Mouse (Mus musculus) MEL (cell line): ENCODE data around the gene Mosmo. TPM values are rescaled to one million over a fixed set of nuclear protein-coding genes. Genes with fewer than 3 reads are reported as not detected.
A peak's percentile ranks its signal among the peaks of the same experiment; 100 is the strongest.

Experiments
- DNase-seq: peaks from one replicate; pipeline ENCODE4 v3.0.0; 2011; ENCODE audit warnings: low read depth, low spot score
- H3K27ac ChIP-seq: 2 replicates; pipeline ENCODE4 v1.5.1; 2012; ENCODE audit warnings: low read depth, mild to moderate bottlenecking, control low read depth, low read length, moderate library complexity; ENCODE audit not compliant: control insufficient read depth
- H3K27me3 ChIP-seq, 2 experiments: fragments of 150-350 bp in 1 of 2; sonication (generic) in 1 of 2; 2 replicates each; pipeline ENCODE4 v1.6.1; 2012; ENCODE audit warnings: low read length in 2 of 2, mild to moderate bottlenecking in 2 of 2, improper control_type of control experiment in 1 of 2, moderate library complexity in 1 of 2; ENCODE audit not compliant: insufficient read depth in 2 of 2, control insufficient read depth in 1 of 2
- H3K36me3 ChIP-seq, 2 experiments: 2 replicates each; pipeline ENCODE4 v1.6.1; 2012 to 2014; ENCODE audit warnings: low read length in 2 of 2, improper control_type of control experiment in 1 of 2, inconsistent platforms in 1 of 2, mild to moderate bottlenecking in 1 of 2; ENCODE audit not compliant: insufficient read depth in 2 of 2, control insufficient read depth in 1 of 2
- H3K4me1 ChIP-seq, 2 experiments: fragments of 150-350 bp in 1 of 2; sonication (generic) in 1 of 2; 2 replicates each; pipeline ENCODE4 v1.6.1; 2012; ENCODE audit warnings: low read length in 2 of 2, improper control_type of control experiment in 1 of 2, mild to moderate bottlenecking in 1 of 2; ENCODE audit not compliant: insufficient read depth in 2 of 2, control insufficient read depth in 1 of 2
- H3K4me3 ChIP-seq, 2 experiments: fragments of 150-350 bp in 1 of 2; sonication (generic) in 1 of 2; 2 replicates each; pipeline ENCODE4 v1.5.1; 2012; ENCODE audit warnings: low read depth in 2 of 2, low read length in 2 of 2, mild to moderate bottlenecking in 2 of 2, moderate library complexity in 2 of 2, control low read depth in 1 of 2, improper control_type of control experiment in 1 of 2; ENCODE audit not compliant: control insufficient read depth in 1 of 2, insufficient read depth in 1 of 2
- H3K79me2 ChIP-seq: 2 replicates; pipeline ENCODE4 v1.6.1; 2012; ENCODE audit warnings: mild to moderate bottlenecking, low read length, moderate library complexity; ENCODE audit not compliant: control insufficient read depth, poor library complexity, insufficient read depth
- H3K9ac ChIP-seq: 2 replicates; pipeline ENCODE4 v1.6.1; 2012; ENCODE audit warnings: low read depth, mild to moderate bottlenecking, control low read depth, low read length, moderate library complexity; ENCODE audit not compliant: control insufficient read depth, poor library complexity, severe bottlenecking
- H3K9me3 ChIP-seq: fragments of 150-350 bp; sonication (generic); replicated peaks from 2 replicates; pipeline ENCODE4 v1.6.1; 2012; ENCODE audit warnings: mild to moderate bottlenecking, low read length, improper control_type of control experiment, moderate library complexity; ENCODE audit not compliant: insufficient read depth
- CTCF ChIP-seq, 3 experiments: IDR thresholded peaks in 2 of 3; conservative IDR thresholded peaks in 1 of 3; 2 replicates each; pipeline ENCODE4 v1.5.1; 2011 to 2012; ENCODE audit warnings: low read length in 3 of 3, low read depth in 2 of 3, mild to moderate bottlenecking in 2 of 3, improper control_type of control experiment in 1 of 3, inconsistent platforms in 1 of 3, mixed read lengths in 1 of 3, moderate library complexity in 1 of 3; ENCODE audit not compliant: control insufficient read depth in 1 of 3, insufficient read depth in 1 of 3, poor library complexity in 1 of 3, severe bottlenecking in 1 of 3
- ETS1 ChIP-seq: IDR thresholded peaks from 2 replicates; pipeline ENCODE4 v1.6.1; 2012; ENCODE audit warnings: low read depth, mild to moderate bottlenecking, inconsistent platforms, low read length, improper control_type of control experiment, moderate library complexity
- HCFC1 ChIP-seq: IDR thresholded peaks from 2 replicates; pipeline ENCODE4 v1.6.1; 2012; ENCODE audit warnings: low read depth, mild to moderate bottlenecking, inconsistent platforms, low read length, improper control_type of control experiment, moderate library complexity
- JUND ChIP-seq: IDR thresholded peaks from 2 replicates; pipeline ENCODE4 v1.6.1; 2011; ENCODE audit warnings: low read depth, mild to moderate bottlenecking, improper control_type of control experiment, low read length
- MAX ChIP-seq: IDR thresholded peaks from 2 replicates; pipeline ENCODE4 v1.6.1; 2011; ENCODE audit warnings: low read length, improper control_type of control experiment
- MXI1 ChIP-seq: IDR thresholded peaks from 2 replicates; pipeline ENCODE4 v1.6.1; 2011; ENCODE audit warnings: mild to moderate bottlenecking, low read depth, low read length, improper control_type of control experiment
- MYC ChIP-seq: IDR thresholded peaks from 2 replicates; pipeline ENCODE4 v1.6.1; 2011; ENCODE audit warnings: low read depth, mild to moderate bottlenecking, low read length, improper control_type of control experiment, moderate library complexity
- POLR2A ChIP-seq, 2 experiments: IDR thresholded peaks; 2 replicates each; pipeline ENCODE4 v1.6.1; 2011 to 2012; ENCODE audit warnings: low read length in 2 of 2, mild to moderate bottlenecking in 2 of 2, control low read depth in 1 of 2, improper control_type of control experiment in 1 of 2, low read depth in 1 of 2, moderate library complexity in 1 of 2; ENCODE audit not compliant: control insufficient read depth in 1 of 2, insufficient read depth in 1 of 2, poor library complexity in 1 of 2
- POLR2AphosphoS2 ChIP-seq: IDR thresholded peaks from 2 replicates; pipeline ENCODE4 v1.6.1; 2011; ENCODE audit warnings: low read length, improper control_type of control experiment
- POLR2AphosphoS5 ChIP-seq: IDR thresholded peaks from 2 replicates; pipeline ENCODE4 v1.6.1; 2012; ENCODE audit warnings: low read depth, borderline replicate concordance, mild to moderate bottlenecking, inconsistent platforms, low read length, moderate library complexity, mixed read lengths
- RAD21 ChIP-seq: IDR thresholded peaks from 2 replicates; pipeline ENCODE4 v1.6.1; 2011; ENCODE audit warnings: mild to moderate bottlenecking, low read depth, low read length, improper control_type of control experiment
- RCOR1 ChIP-seq: IDR thresholded peaks from 2 replicates; pipeline ENCODE4 v1.6.1; 2012; ENCODE audit warnings: low read depth, mild to moderate bottlenecking, inconsistent platforms, low read length, improper control_type of control experiment
- SIN3A ChIP-seq: IDR thresholded peaks from 2 replicates; pipeline ENCODE4 v1.6.1; 2012; ENCODE audit warnings: low read length, improper control_type of control experiment, inconsistent platforms
- SMC3 ChIP-seq: IDR thresholded peaks from 2 replicates; pipeline ENCODE4 v1.6.1; 2011; ENCODE audit warnings: low read depth, low read length, improper control_type of control experiment
- TCF12 ChIP-seq: IDR thresholded peaks from 2 replicates; pipeline ENCODE4 v1.6.1; 2014; ENCODE audit warnings: low read depth, mild to moderate bottlenecking, inconsistent platforms, low read length, improper control_type of control experiment, moderate library complexity
- UBTF ChIP-seq: IDR thresholded peaks from 2 replicates; pipeline ENCODE4 v1.6.1; 2012; ENCODE audit warnings: low read depth, mild to moderate bottlenecking, inconsistent platforms, low read length, improper control_type of control experiment, moderate library complexity, borderline replicate concordance; ENCODE audit not compliant: insufficient read depth
- ZKSCAN1 ChIP-seq: IDR thresholded peaks from 2 replicates; pipeline ENCODE4 v1.6.1; 2012; ENCODE audit warnings: low read depth, mild to moderate bottlenecking, inconsistent platforms, low read length, improper control_type of control experiment, moderate library complexity
- polyA plus RNA-seq, 2 experiments: library from polyadenylated mRNA; stranded (reverse) in 1 of 2; unstranded in 1 of 2; fragments of >175 nt in 1 of 2; fragments of >200 nt in 1 of 2; gene quantifications; 2 replicates each; pipeline versions ENCODE4 v1.2.1 to v1.2.4; 2012; ENCODE audit warnings: low replicate concordance in 2 of 2, low read depth in 1 of 2; ENCODE audit not compliant: insufficient read length in 2 of 2, insufficient read depth in 1 of 2, missing spikeins in 1 of 2
- total RNA-seq: library from RNA; depleted of rRNA; stranded (reverse); fragments of 300-350 nt; gene quantifications from 2 replicates; pipeline ENCODE4 v1.2.3, GENCODE M21; 2012

Mosmo gene
- total and polyA plus RNA-seq, 3 experiments = 20.0 to 30.0 (median 23.5) TPM

GRCm38 (mm10) chr7:120690634-120691033 lies 13.2 kb downstream of the Mosmo start:
- peak; percentile 68 for DNase-seq
- H3K36me3 ChIP-seq = peaks cover 2 to 7% of the 10 kb centered on the region in 2 experiments

GRCm38 (mm10) chr7:120693831-120694375 lies 16.5 kb downstream of the Mosmo start:
- Histone ChIP-seq H3K27ac (no peak overlapping the region), H3K36me3 (peaks cover 4 to 15% of the 10 kb centered on the region in 2 experiments)
- TF ChIP-seq SIN3A (no peak), UBTF (no peak), TCF12 (no peak), POLR2AphosphoS2 (no peak), MAX (no peak), MXI1 (no peak), ETS1 (no peak), RCOR1 (no peak), ZKSCAN1 (no peak), POLR2AphosphoS5 (no peak), JUND (no peak), POLR2A (IDR thresholded peaks at IDR 0.05; ENCODE audit: control insufficient read depth in 1 of 2, insufficient read depth in 1 of 2, low read depth in 1 of 2, low read length in 2 of 2, poor library complexity in 1 of 2) (no peak), MYC (no peak), HCFC1 (no peak)
- TF ChIP-seq, all 39 proteins: peak for 0
- Histone ChIP-seq H3K9ac (no peak overlapping the region), H3K27me3 (no peaks in the 10 kb centered on the region), H3K9me3 (no peaks in the 10 kb centered on the region), H3K79me2 (peaks cover 20% of the 10 kb centered on the region; the same call in 1 of the 2 replicates), H3K4me1 (peaks cover 5% of the 10 kb centered on the region in 2 experiments), H3K4me3 (no peak overlapping the region)
- no peak for DNase-seq

More at GRCm38 (mm10) chr7:120690634-120691033, 13.2 kb downstream of the Mosmo start:
- Histone ChIP-seq H3K79me2 (peaks cover 29% of the 10 kb centered on the region; the same call in 1 of the 2 replicates), H3K27ac (no peak overlapping the region), H3K9me3 (no peaks in the 10 kb centered on the region), H3K4me1 (peaks cover 3 to 4% of the 10 kb centered on the region in 2 experiments), H3K27me3 (no peaks in the 10 kb centered on the region), H3K9ac (no peak overlapping the region), H3K4me3 (no peak overlapping the region)
- peak; percentile 39 for TF ChIP-seq SMC3
- TF ChIP-seq RAD21 = peak; percentile 9
- TF ChIP-seq ETS1 = no peak
- peak; percentile 45 to 69 (median 49) for TF ChIP-seq CTCF (IDR thresholded peaks at IDR 0.05 in 2 of 3, conservative IDR thresholded peaks at IDR 0.05 in 1 of 3; ENCODE audit: control insufficient read depth in 1 of 3, insufficient read depth in 1 of 3, low read depth in 2 of 3, low read length in 3 of 3, poor library complexity in 1 of 3, severe bottlenecking in 1 of 3)
